Mouse (Mus musculus): ENCODE data around the gene Pde5a. TPM values are rescaled to one million over a fixed set of nuclear protein-coding genes. Genes with fewer than 3 reads are reported as not detected.

The Pde5a gene
- polyA plus RNA-seq, 1 experiment: 10.1 TPM

DNA sequence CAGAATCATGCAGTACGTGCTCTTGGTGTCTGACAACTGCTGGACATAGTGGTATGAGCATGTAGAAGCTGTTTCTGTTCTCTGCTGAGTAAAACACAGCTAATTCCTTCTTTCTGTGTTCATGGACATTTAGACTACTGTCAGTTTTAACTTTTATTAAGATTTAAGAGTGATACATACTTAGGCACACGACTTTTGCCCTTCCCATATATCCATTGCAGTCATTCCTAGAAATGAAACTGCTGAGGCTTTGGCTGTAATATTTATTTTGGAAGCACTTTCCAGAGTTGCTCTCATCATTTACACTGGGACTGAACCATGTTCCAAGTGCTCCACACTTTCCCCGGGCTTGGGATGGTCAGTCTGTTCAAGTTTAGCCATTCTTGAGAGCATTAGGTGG lies 18.6 kb upstream of the Pde5a start:
- peaks cover 64% of the 10 kb centered on the region for H3K4me1 ChIP-seq
- H3K4me3 ChIP-seq (replicated peaks): no peak overlapping the region
- no peak for TF ChIP-seq GATA1 (IDR thresholded peaks at IDR 0.05; ENCODE audit: borderline replicate concordance, low read length)
- no peak for TF ChIP-seq FLI1 (IDR thresholded peaks at IDR 0.05; ENCODE audit: low read length)
- H3K36me3 ChIP-seq (replicated peaks; ENCODE audit: low read length): peaks cover 21% of the 10 kb centered on the region
- peaks cover 13% of the 10 kb centered on the region; the same call in 1 of the 2 replicates for H3K9me3 ChIP-seq
- H3K27me3 ChIP-seq (replicated peaks): no peaks in the 10 kb centered on the region

GRCm38 (mm10) chr3:122718631-122719030 lies 10.1 kb upstream of the Pde5a start:
- peaks cover 52% of the 10 kb centered on the region for H3K4me1 ChIP-seq
- peak overlapping the region; percentile 46 for H3K4me3 ChIP-seq (replicated peaks)
- H3K9me3 ChIP-seq: peaks cover 13% of the 10 kb centered on the region
- no peaks in the 10 kb centered on the region for H3K27me3 ChIP-seq (replicated peaks)
- TF ChIP-seq GATA1 (IDR thresholded peaks at IDR 0.05; ENCODE audit: borderline replicate concordance, low read length): no peak
- no peak for TF ChIP-seq FLI1 (IDR thresholded peaks at IDR 0.05; ENCODE audit: low read length)
- peaks cover 27% of the 10 kb centered on the region for H3K36me3 ChIP-seq (replicated peaks; ENCODE audit: low read length)

GRCm38 (mm10) chr3:122721522-122721921 lies 7.2 kb upstream of the Pde5a start:
- H3K36me3 ChIP-seq (replicated peaks; ENCODE audit: low read length): peaks cover 26% of the 10 kb centered on the region

DNA sequence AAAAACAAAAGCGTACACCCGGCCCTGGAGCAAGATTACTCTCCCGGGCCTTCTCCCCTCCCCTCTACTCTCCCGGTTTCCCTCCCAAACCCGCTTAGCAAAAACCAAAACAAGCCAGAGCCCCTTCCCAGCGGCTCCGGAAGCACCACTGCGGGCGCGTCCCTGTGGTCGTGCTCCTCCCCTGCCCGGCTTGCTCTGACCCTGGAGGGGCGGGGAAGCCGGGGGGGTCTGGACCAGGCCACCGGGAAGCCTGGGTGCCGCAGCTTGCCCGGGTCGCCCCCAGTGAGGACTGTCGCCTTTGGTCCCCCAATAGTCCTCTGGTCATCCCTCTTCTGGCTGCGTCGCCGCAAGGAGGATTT lies 833 bp downstream of the Pde5a start:
- H3K4me3 ChIP-seq (replicated peaks): peak overlapping the region; percentile 97
- H3K4me1 ChIP-seq: peaks cover 53% of the 10 kb centered on the region
- H3K27me3 ChIP-seq (replicated peaks): no peaks in the 10 kb centered on the region
- H3K9me3 ChIP-seq: no peaks in the 10 kb centered on the region
- no peak for TF ChIP-seq FLI1 (IDR thresholded peaks at IDR 0.05; ENCODE audit: low read length)
- no peak for TF ChIP-seq GATA1 (IDR thresholded peaks at IDR 0.05; ENCODE audit: borderline replicate concordance, low read length)
- H3K36me3 ChIP-seq (replicated peaks; ENCODE audit: low read length): peaks cover 36% of the 10 kb centered on the region

More at GRCm38 (mm10) chr3:122721522-122721921, 7.2 kb upstream of the Pde5a start:
- Histone ChIP-seq H3K4me3 (replicated peaks) (no peak overlapping the region), H3K27me3 (replicated peaks) (no peaks in the 10 kb centered on the region), H3K4me1 (peaks cover 60% of the 10 kb centered on the region), H3K9me3 (peaks cover 13% of the 10 kb centered on the region)
- no peak for TF ChIP-seq GATA1 (IDR thresholded peaks at IDR 0.05; ENCODE audit: borderline replicate concordance, low read length)
- no peak for TF ChIP-seq FLI1 (IDR thresholded peaks at IDR 0.05; ENCODE audit: low read length)

DNA sequence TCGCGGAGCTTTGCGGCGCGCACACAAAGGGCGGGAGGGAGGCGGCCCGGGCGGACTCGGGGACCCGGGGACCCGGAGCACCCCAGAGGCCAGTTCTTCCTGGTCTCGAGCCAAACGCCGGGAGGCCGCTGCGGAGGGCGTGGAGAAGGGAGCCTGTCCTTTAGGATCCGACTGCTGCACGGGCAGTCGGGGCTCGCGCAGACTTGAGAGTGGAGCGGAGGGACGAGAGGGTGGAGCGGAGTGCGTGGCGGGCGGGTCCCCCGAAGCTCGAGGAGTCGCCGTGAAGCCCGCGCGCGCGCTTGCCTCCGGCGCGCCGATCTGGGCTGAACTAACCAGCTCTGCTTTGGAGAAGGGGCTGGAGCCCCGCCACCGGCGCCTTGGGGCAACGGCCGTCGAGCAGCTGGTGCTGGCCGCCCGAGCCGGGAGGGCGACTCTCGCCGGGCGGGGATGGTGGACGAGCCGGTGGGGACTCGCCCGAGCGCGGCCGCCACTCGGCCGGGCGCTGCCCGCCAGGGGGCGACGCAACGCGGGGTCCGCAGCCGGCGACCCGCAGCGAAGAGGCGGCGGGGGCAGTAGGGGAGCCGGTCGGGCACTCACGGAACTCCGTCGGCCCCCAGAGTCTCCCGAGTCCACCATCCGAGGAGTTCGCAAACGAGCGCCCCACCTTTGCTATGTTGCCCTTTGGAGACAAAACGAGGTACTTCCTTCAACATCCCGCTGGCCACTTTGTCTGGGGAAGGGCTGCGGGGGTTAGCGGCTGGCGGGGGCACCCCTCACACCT lies 1.4 kb downstream of the Pde5a start:
- H3K36me3 ChIP-seq (replicated peaks; ENCODE audit: low read length): peaks cover 39% of the 10 kb centered on the region
- H3K4me3 ChIP-seq (replicated peaks): peak overlapping the region; percentile 97
- no peaks in the 10 kb centered on the region for H3K9me3 ChIP-seq
- H3K27me3 ChIP-seq (replicated peaks): no peaks in the 10 kb centered on the region
- H3K4me1 ChIP-seq: peaks cover 54% of the 10 kb centered on the region
- no peak for TF ChIP-seq GATA1 (IDR thresholded peaks at IDR 0.05; ENCODE audit: borderline replicate concordance, low read length)
- TF ChIP-seq FLI1 (IDR thresholded peaks at IDR 0.05; ENCODE audit: low read length): no peak

- Histone ChIP-seq H3K27me3 (replicated peaks) (no peaks in the 10 kb centered on the region), H3K36me3 (replicated peaks; ENCODE audit: low read length) (peaks cover 46% of the 10 kb centered on the region), H3K4me1 (peaks cover 54% of the 10 kb centered on the region), H3K4me3 (replicated peaks) (peak overlapping the region; percentile 97), H3K9me3 (no peaks in the 10 kb centered on the region)
- TF ChIP-seq FLI1 (IDR thresholded peaks at IDR 0.05; ENCODE audit: low read length) (no peak), GATA1 (IDR thresholded peaks at IDR 0.05; ENCODE audit: borderline replicate concordance, low read length) (no peak)
These were observed 2.0 kb downstream of the Pde5a start for GRCm38 (mm10) chr3:122730741-122731235.

- Histone ChIP-seq H3K27me3 (replicated peaks) (no peaks in the 10 kb centered on the region), H3K36me3 (replicated peaks; ENCODE audit: low read length) (peaks cover 67% of the 10 kb centered on the region), H3K4me3 (replicated peaks) (peak overlapping the region; percentile 83), H3K9me3 (no peaks in the 10 kb centered on the region), H3K4me1 (peaks cover 44% of the 10 kb centered on the region)
- no peak for TF ChIP-seq FLI1 (IDR thresholded peaks at IDR 0.05; ENCODE audit: low read length)
These were observed 5.1 kb downstream of the Pde5a start for GRCm38 (mm10) chr3:122733806-122734205.

DNA sequence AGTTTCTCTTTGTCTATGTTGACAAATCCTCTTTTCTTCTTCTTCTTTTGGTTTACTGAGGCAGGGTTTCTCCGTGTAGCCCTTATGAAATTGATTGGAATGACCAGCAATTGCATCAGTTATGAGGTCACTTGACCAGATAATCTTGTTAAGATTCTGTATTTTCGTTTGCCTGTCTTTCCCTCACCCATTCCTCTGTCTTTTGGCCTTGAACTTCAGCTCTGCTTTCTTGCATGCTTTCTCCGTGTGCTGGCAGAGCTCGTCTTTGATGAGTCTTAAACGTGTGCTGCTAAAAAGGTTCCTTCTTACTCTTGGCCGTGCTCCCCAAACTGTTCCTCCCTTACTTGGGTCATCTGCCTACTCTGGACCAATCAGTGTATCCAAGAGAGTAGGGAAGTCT lies 5.6 kb downstream of the Pde5a start:
- no peaks in the 10 kb centered on the region for H3K27me3 ChIP-seq (replicated peaks)
- no peak for TF ChIP-seq GATA1 (IDR thresholded peaks at IDR 0.05; ENCODE audit: borderline replicate concordance, low read length)
- H3K4me1 ChIP-seq: peaks cover 44% of the 10 kb centered on the region
- peak overlapping the region; percentile 70 for H3K4me3 ChIP-seq (replicated peaks)
- peaks cover 69% of the 10 kb centered on the region for H3K36me3 ChIP-seq (replicated peaks; ENCODE audit: low read length)
- H3K9me3 ChIP-seq: no peaks in the 10 kb centered on the region

DNA sequence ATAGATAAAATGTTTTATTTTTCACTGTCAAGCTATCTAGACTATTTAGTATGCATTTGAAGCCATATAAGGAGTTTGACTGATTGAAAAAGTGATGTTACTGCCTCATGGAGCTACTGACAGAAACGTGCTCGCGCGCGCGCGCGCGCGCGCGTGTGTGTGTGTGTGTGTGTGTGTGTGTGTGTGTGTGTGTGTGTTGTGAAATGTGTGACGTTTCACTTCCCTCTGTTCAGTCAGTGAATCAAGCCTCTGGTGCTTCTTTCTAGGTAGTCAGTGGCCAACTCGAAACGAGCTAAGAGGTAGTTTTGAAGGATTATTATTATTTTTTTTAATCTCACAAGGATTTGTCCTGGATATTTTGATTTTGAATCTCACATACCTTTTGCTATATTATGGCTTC lies 10.7 kb downstream of the Pde5a start:
- Histone ChIP-seq H3K36me3 (replicated peaks; ENCODE audit: low read length) (peaks cover 93% of the 10 kb centered on the region), H3K27me3 (replicated peaks) (no peaks in the 10 kb centered on the region), H3K9me3 (peaks cover 5% of the 10 kb centered on the region; the same call in 1 of the 2 replicates), H3K4me3 (replicated peaks) (no peak overlapping the region), H3K4me1 (peaks cover 41% of the 10 kb centered on the region)
- TF ChIP-seq FLI1 (IDR thresholded peaks at IDR 0.05; ENCODE audit: low read length) (no peak), GATA1 (IDR thresholded peaks at IDR 0.05; ENCODE audit: borderline replicate concordance, low read length) (no peak)

DNA sequence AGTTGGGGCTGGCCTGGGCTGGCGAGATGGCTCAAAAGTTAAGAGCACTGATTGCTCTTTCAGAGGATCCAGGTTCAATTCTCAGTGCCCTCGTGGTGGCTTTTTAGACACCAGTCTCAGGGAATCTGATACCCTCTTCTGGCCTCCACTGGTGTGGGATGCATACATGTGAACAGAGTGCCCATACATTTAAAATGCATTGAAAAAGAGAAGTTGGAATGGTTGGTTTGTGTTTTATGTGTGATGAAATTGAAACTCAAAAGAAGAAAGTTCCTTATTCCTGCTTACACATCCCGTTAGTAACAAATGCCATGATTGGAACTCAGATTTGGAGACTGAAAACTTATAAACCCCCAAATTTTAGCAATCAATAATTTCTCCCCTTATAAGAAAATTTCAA lies 15.5 kb downstream of the Pde5a start:
- Histone ChIP-seq H3K4me3 (replicated peaks) (no peak overlapping the region), H3K27me3 (replicated peaks) (no peaks in the 10 kb centered on the region), H3K36me3 (replicated peaks; ENCODE audit: low read length) (peaks cover 96% of the 10 kb centered on the region), H3K9me3 (peaks cover 14% of the 10 kb centered on the region), H3K4me1 (peaks cover 43% of the 10 kb centered on the region)
- TF ChIP-seq GATA1 (IDR thresholded peaks at IDR 0.05; ENCODE audit: borderline replicate concordance, low read length) (no peak), FLI1 (IDR thresholded peaks at IDR 0.05; ENCODE audit: low read length) (no peak)

Data from megakaryocyte, embryonic 14.5 days (primary cell).